Mouse (Mus musculus) liver, embryonic 15.5 days (tissue): ENCODE measurements around the gene Suco. TPM values are rescaled to one million over a fixed set of nuclear protein-coding genes. Genes with fewer than 3 reads are reported as not detected.

Experiments
- ATAC-seq: fragments of 200-750 bp; cut with Nextera tagmentation; 2 replicates; pipeline ENCODE4 v1.8.0; 2017; ENCODE audit warnings: moderate number of reproducible peaks, mild to moderate bottlenecking, moderate library complexity; ENCODE audit not compliant: insufficient read depth
- H3K27ac ChIP-seq: fragments of 300-500 bp; sonication (generic); replicated peaks from 2 replicates; pipeline ENCODE4 v1.5.1; 2015; ENCODE audit warnings: mild to moderate bottlenecking, inconsistent platforms
- H3K27me3 ChIP-seq: fragments of 300-500 bp; sonication (generic); 2 replicates; pipeline ENCODE4 v1.6.1; 2015; ENCODE audit warnings: mild to moderate bottlenecking, inconsistent platforms
- H3K36me3 ChIP-seq: fragments of 300-500 bp; sonication (generic); replicated peaks from 2 replicates; pipeline ENCODE4 v1.6.1; 2015; ENCODE audit warnings: moderate library complexity, mild to moderate bottlenecking, inconsistent platforms
- H3K4me1 ChIP-seq: fragments of 300-500 bp; sonication (generic); replicated peaks from 2 replicates; pipeline ENCODE4 v1.6.1; 2015; ENCODE audit warnings: inconsistent platforms
- H3K4me2 ChIP-seq: fragments of 300-500 bp; sonication (generic); 2 replicates; pipeline ENCODE4 v1.6.1; 2015; ENCODE audit warnings: moderate library complexity, mild to moderate bottlenecking, inconsistent platforms
- H3K4me3 ChIP-seq: fragments of 300-500 bp; sonication (generic); replicated peaks from 2 replicates; pipeline ENCODE4 v1.5.1; 2015; ENCODE audit warnings: mild to moderate bottlenecking, inconsistent platforms
- H3K9ac ChIP-seq: fragments of 300-500 bp; sonication (generic); 2 replicates; pipeline ENCODE4 v1.6.1; 2015; ENCODE audit warnings: moderate library complexity, mild to moderate bottlenecking, inconsistent platforms
- H3K9me3 ChIP-seq: fragments of 300-500 bp; sonication (generic); replicated peaks from 2 replicates; pipeline ENCODE4 v1.6.1; 2016; ENCODE audit warnings: inconsistent platforms
- WGBS: fragments of 180-500 bp; shearing (Covaris S2); methylation state at CpG from one replicate; pipeline ENCODE4 v1.1.7; 2015; ENCODE audit warnings: mixed read lengths; ENCODE audit not compliant: insufficient replicate concordance; 5-methylcytosine and 5-hydroxymethylcytosine counted together
- polyA plus RNA-seq: library from polyadenylated mRNA; unstranded; fragments of >200 nt; fragmentation: Nextera tagmentation; extraction: Ambion mirVana; gene quantifications from 2 replicates; pipeline ENCODE4 v1.2.1, GENCODE M21; 2015

Gene Suco
- polyA plus RNA-seq, 1 experiment from 2014 or later, result 11.1 TPM

DNA sequence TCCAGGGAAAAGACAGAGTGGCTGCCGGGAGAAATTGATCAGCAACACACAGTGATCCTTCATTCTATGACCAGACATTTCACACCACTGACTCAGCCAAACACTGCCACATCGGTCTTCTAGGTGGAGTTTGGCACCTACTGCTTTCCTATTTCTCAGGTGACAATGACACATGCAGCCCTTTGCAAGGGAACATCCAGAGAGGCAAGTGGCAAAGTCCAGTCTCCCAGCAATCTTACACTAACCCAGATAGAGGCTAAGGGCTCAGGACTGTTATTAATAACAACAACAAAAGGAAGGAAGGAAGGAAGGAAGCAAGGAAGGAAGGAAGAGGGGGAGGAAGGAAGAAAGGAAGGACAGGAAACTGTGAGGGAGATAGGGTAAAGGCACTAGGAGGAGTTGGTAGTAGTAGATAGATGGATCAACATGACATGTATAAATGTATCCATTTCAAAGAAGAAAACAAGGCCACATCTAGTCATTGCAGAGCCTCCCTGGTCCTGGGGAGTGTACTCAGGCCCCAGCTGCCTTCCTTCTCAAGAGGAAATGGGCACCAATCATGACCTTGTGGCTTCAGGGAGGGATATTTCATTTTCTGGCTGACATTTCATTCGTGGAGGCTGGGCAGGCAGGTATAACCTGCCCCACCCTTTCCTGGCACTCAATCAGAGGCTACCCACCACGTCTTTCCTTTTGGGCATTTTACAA, 36.6 kb upstream of the Suco start:
- WGBS, result 40% methylated on average over 4 of the region's 4 CpGs
- Histone ChIP-seq H3K4me3 (no peak overlapping the region), H3K9ac (no peak overlapping the region), H3K4me1 (no peaks in the 10 kb centered on the region), H3K36me3 (no peaks in the 10 kb centered on the region), H3K27ac (no peak overlapping the region), H3K27me3 (0 out of 2 replicates have a peak, but pooled peaks cover 4% of the 10 kb centered on the region), H3K4me2 (no peak overlapping the region), H3K9me3 (no peaks in the 10 kb centered on the region)
- no peak for ATAC-seq

DNA sequence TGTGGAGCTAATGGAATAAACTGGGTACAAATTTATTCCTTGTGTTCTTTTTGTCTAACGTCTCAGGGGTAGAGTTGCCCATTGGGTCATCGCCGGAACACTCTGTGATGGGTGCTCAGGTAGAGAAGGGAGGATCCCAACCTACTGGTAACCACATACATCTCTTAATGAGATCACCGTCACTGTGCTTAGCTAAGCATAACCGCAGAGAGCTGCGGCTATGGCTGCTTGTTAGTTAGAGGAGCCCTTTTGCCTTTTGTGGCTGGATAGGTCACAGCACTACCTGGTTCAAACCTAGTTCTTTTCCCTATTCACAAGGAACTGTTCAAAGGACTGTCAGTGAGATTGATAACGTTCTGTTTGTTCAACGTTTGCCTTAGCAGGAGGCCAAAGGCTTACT, 32.6 kb upstream of the Suco start:
- no peaks in the 10 kb centered on the region for H3K4me1 ChIP-seq
- H3K27me3 ChIP-seq, result no peaks in the 10 kb centered on the region
- no peak overlapping the region for H3K27ac ChIP-seq
- WGBS, result 73% methylated on average over 8 of the region's 8 CpGs
- no peaks in the 10 kb centered on the region for H3K9me3 ChIP-seq
- no peak for ATAC-seq
- no peak overlapping the region for H3K4me2 ChIP-seq
- H3K4me3 ChIP-seq, result no peak overlapping the region
- no peaks in the 10 kb centered on the region for H3K36me3 ChIP-seq
- no peak overlapping the region for H3K9ac ChIP-seq

DNA sequence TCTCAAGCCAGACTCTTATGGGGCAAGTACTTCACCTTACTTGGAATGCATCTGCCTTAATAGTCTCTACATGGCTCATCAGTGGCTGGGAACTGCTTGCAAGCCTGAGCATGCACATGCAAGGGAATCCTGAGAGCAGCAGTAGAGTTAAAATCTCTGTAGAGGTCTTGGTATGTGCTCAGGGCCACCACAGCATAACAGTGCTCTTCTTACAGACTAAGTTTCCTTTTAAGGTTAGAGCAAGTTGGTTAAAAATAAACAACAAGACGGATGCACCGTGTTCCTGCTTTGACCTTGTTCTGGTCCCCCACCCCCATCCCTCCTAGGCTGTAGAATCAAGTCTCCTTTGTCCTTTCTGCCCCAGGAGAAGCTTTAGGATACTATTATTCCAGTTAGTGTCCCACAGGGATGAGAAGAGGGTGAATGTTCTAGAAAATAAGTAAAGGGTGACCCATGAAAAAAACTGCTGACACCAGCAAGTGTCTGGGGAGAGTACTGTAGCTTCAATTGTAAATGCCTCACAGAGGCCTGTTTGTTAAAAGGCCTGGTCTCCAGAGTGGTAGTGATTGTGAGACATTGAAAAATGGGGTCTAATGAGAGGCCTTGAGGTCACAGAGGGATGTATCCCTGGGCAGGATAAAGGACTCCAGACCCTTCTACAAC, 31.4 kb upstream of the Suco start:
- WGBS, result 36% methylated on average over 2 of the region's 2 CpGs
- H3K27ac ChIP-seq, result no peak overlapping the region

DNA sequence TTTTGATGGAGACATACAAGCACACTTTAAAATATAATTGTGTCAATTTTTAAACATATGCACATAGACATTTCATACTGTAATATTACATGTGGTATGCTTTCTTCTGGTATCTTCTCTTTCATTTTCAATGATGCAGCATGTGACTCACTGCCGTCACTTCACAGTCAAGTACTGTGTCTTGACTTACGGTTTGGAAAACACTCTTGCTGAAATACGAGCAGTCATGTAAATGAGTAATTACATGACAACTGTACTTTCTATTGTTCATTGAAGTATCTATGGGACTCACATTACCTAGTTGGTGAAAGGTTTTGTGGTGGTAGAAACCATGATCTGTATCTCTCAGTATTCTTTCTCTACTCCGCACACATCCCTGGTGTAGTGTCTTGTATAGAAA, 30.6 kb upstream of the Suco start:
- 74% methylated on average over 4 of the region's 4 CpGs for WGBS
- no peaks in the 10 kb centered on the region for H3K27me3 ChIP-seq
- no peak overlapping the region for H3K4me2 ChIP-seq
- no peaks in the 10 kb centered on the region for H3K4me1 ChIP-seq
- no peaks in the 10 kb centered on the region for H3K9me3 ChIP-seq
- H3K27ac ChIP-seq, result no peak overlapping the region
- no peaks in the 10 kb centered on the region for H3K36me3 ChIP-seq
- ATAC-seq, result no peak
- no peak overlapping the region for H3K9ac ChIP-seq
- H3K4me3 ChIP-seq, result no peak overlapping the region

More for the DNA sequence above, 31.4 kb upstream of the Suco start:
- no peaks in the 10 kb centered on the region for H3K9me3 ChIP-seq
- no peak overlapping the region for H3K9ac ChIP-seq
- ATAC-seq, result no peak
- no peaks in the 10 kb centered on the region for H3K4me1 ChIP-seq
- H3K4me2 ChIP-seq, result no peak overlapping the region
- no peak overlapping the region for H3K4me3 ChIP-seq
- H3K36me3 ChIP-seq, result no peaks in the 10 kb centered on the region
- no peaks in the 10 kb centered on the region for H3K27me3 ChIP-seq

DNA sequence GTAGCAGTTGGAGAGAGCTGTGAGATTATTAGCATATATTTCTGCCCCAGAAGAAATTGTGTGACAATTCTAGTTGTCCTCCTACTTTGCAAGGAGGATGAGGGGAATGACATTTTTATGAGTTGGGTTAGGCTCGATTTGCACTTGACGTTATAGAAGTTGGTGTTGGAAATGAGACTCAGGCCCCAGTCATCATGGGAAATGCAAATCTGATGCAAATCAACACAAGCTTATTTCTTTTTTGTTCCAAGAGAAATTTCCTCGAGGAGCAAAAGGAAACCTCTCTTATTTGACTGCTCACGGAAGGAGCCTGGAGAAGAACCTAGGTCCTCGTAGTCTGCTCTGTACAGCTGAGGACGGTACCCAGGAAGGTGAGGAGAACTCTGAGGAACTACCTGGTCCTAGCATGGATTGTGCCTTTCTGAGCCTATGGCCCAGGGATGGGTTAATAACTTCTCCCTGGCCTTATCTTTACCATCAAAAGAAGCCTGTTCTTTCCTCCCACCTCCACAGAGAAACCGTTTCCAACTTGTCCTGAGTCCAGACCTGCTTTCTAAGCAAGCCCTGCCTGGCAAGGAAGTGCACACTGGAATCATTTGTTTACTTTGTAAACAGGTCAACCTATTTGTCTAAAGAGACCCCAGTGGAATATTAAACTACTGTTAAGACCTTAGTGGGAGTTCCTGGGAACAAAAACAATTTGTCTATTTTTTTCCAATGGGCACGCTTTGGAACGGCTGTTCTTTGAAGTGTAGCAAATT, 26.4 kb upstream of the Suco start:
- Histone ChIP-seq H3K27ac (no peak overlapping the region), H3K27me3 (no peaks in the 10 kb centered on the region), H3K4me1 (no peaks in the 10 kb centered on the region), H3K36me3 (no peaks in the 10 kb centered on the region), H3K9me3 (no peaks in the 10 kb centered on the region), H3K4me3 (no peak overlapping the region), H3K9ac (no peak overlapping the region), H3K4me2 (no peak overlapping the region)
- no peak for ATAC-seq
- WGBS, result 68% methylated on average over 9 of the region's 9 CpGs

GRCm38 (mm10) chr1:161900129-161900528, 23.6 kb upstream of the Suco start:
- no peak overlapping the region for H3K4me3 ChIP-seq
- H3K4me1 ChIP-seq, result peaks cover 16% of the 10 kb centered on the region
- no peak overlapping the region for H3K4me2 ChIP-seq
- no peaks in the 10 kb centered on the region for H3K27me3 ChIP-seq
- no peak for ATAC-seq
- H3K9me3 ChIP-seq, result no peaks in the 10 kb centered on the region
- WGBS, result 35% methylated on average over 2 of the region's 2 CpGs
- H3K27ac ChIP-seq, result no peak overlapping the region
- no peak overlapping the region for H3K9ac ChIP-seq
- H3K36me3 ChIP-seq, result no peaks in the 10 kb centered on the region

GRCm38 (mm10) chr1:161897235-161897634, 20.8 kb upstream of the Suco start:
- no peak overlapping the region for H3K9ac ChIP-seq
- no peak overlapping the region for H3K4me2 ChIP-seq
- peak overlapping the region; percentile 64; the same call in 1 of the 2 replicates for H3K27ac ChIP-seq
- no peak overlapping the region for H3K4me3 ChIP-seq
- H3K36me3 ChIP-seq, result no peaks in the 10 kb centered on the region
- WGBS, result 57% methylated on average over 8 of the region's 8 CpGs
- H3K27me3 ChIP-seq, result no peaks in the 10 kb centered on the region
- ATAC-seq, result no peak
- peaks cover 39% of the 10 kb centered on the region for H3K4me1 ChIP-seq
- no peaks in the 10 kb centered on the region for H3K9me3 ChIP-seq

- H3K4me3 ChIP-seq, result no peak overlapping the region
- no peaks in the 10 kb centered on the region for H3K27me3 ChIP-seq
- peaks cover 44% of the 10 kb centered on the region for H3K4me1 ChIP-seq
- H3K9ac ChIP-seq, result no peak overlapping the region; the same call in 1 of the 2 replicates
- H3K36me3 ChIP-seq, result no peaks in the 10 kb centered on the region
- no peaks in the 10 kb centered on the region for H3K9me3 ChIP-seq
- H3K27ac ChIP-seq, result peak overlapping the region; percentile 96
- WGBS, result 53% methylated on average over 10 of the region's 10 CpGs
- no peak for ATAC-seq
- no peak overlapping the region for H3K4me2 ChIP-seq
Measured at GRCm38 (mm10) chr1:161896130-161896529, 19.6 kb upstream of the Suco start.

GRCm38 (mm10) chr1:161895014-161895413, 18.5 kb upstream of the Suco start:
- 83% methylated on average over 3 of the region's 3 CpGs for WGBS
- Histone ChIP-seq H3K4me1 (peaks cover 44% of the 10 kb centered on the region), H3K4me3 (no peak overlapping the region), H3K36me3 (no peaks in the 10 kb centered on the region), H3K27me3 (no peaks in the 10 kb centered on the region), H3K9me3 (no peaks in the 10 kb centered on the region), H3K4me2 (peak overlapping the region; percentile 48), H3K27ac (peak overlapping the region; percentile 96), H3K9ac (peak overlapping the region; percentile 4; the same call in 1 of the 2 replicates)
- ATAC-seq, result peak; percentile 61

DNA sequence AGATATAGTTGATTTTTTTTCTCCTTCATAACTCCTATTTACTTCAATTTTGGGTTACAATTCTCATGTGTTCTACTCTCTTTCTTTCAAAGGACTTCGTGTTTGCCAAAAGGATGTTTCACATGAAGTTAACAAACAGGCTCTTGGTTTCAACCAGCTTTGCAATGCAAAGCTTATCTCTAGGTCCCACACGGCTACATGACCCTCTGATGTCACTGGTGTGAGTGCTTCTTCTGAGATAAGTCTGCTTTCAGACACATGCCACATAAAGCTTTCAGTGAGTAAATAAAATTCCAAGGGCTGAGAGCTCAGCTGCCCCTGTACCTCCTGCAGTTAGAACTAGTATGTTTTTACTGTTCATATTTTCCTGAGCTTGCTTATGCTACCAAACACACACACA, 18.1 kb upstream of the Suco start:
- ATAC-seq, result peak; percentile 96
- Histone ChIP-seq H3K9ac (peak overlapping the region; percentile 45; the same call in 1 of the 2 replicates), H3K9me3 (no peaks in the 10 kb centered on the region), H3K4me3 (no peak overlapping the region), H3K4me1 (peaks cover 44% of the 10 kb centered on the region), H3K27ac (peak overlapping the region; percentile 96), H3K27me3 (no peaks in the 10 kb centered on the region), H3K36me3 (no peaks in the 10 kb centered on the region), H3K4me2 (peak overlapping the region; percentile 62)
- WGBS, result 7% methylated on average over 2 of the region's 2 CpGs

- 11% methylated on average over 2 of the region's 2 CpGs for WGBS
- Histone ChIP-seq H3K4me2 (peak overlapping the region; percentile 62), H3K4me1 (peaks cover 44% of the 10 kb centered on the region), H3K4me3 (peak overlapping the region; percentile 17), H3K27ac (peak overlapping the region; percentile 96), H3K9me3 (no peaks in the 10 kb centered on the region), H3K36me3 (no peaks in the 10 kb centered on the region), H3K9ac (peak overlapping the region; percentile 45), H3K27me3 (no peaks in the 10 kb centered on the region)
- peak; percentile 60 for ATAC-seq
Measured at GRCm38 (mm10) chr1:161894126-161894525, 17.6 kb upstream of the Suco start.
